Mouse (Mus musculus) hindbrain, embryonic 12.5 days (tissue): ENCODE measurements at regions not wholly inside any gene's neighbourhood (a gene's known extent, or its start where the extent isn't known, plus 50 kb on each side); places are given as distances from the start of the nearest gene placed in this dataset.

ENCODE experiments used
- ATAC-seq: fragments of 200-750 bp; cut with Nextera tagmentation; 2 replicates; pipeline ENCODE4 v1.8.0; 2017; ENCODE audit warnings: moderate TSS enrichment; ENCODE audit not compliant: low FRiP score
- H3K27ac ChIP-seq: fragments of 300-500 bp; sonication (generic); 2 replicates; pipeline ENCODE4 v1.5.1; 2016; ENCODE audit warnings: mild to moderate bottlenecking
- H3K27me3 ChIP-seq: fragments of 300-500 bp; sonication (generic); 2 replicates; pipeline ENCODE4 v1.6.1; 2016; ENCODE audit warnings: mild to moderate bottlenecking
- H3K36me3 ChIP-seq: fragments of 300-500 bp; sonication (generic); 2 replicates; pipeline ENCODE4 v1.6.1; 2016; ENCODE audit warnings: mild to moderate bottlenecking
- H3K4me1 ChIP-seq: fragments of 300-500 bp; sonication (generic); 2 replicates; pipeline ENCODE4 v1.6.1; 2016
- H3K4me2 ChIP-seq: fragments of 300-500 bp; sonication (generic); replicated peaks from 2 replicates; pipeline ENCODE4 v1.6.1; 2016; ENCODE audit warnings: mild to moderate bottlenecking
- H3K4me3 ChIP-seq: fragments of 300-500 bp; sonication (generic); 2 replicates; pipeline ENCODE4 v1.5.1; 2016; ENCODE audit warnings: mild to moderate bottlenecking
- H3K9ac ChIP-seq: fragments of 300-500 bp; sonication (generic); 2 replicates; pipeline ENCODE4 v1.6.1; 2016; ENCODE audit warnings: mild to moderate bottlenecking, moderate library complexity
- H3K9me3 ChIP-seq: fragments of 300-500 bp; sonication (generic); replicated peaks from 2 replicates; pipeline ENCODE4 v1.6.1; 2016; ENCODE audit warnings: mild to moderate bottlenecking
- WGBS: fragments of 180-500 bp; shearing (Covaris S2); methylation state at CpG from one replicate; pipeline ENCODE4 v1.1.7; 2016; 5-methylcytosine and 5-hydroxymethylcytosine counted together

- Histone ChIP-seq H3K27me3 (no peaks in the 10 kb centered on the region), H3K9ac (no peak overlapping the region), H3K36me3 (no peaks in the 10 kb centered on the region), H3K4me2 (no peak overlapping the region), H3K4me1 (0 out of 2 replicates have a peak, but pooled peaks cover 2% of the 10 kb centered on the region), H3K4me3 (no peak overlapping the region), H3K27ac (no peak overlapping the region), H3K9me3 (no peaks in the 10 kb centered on the region)
- no peak for ATAC-seq
- WGBS, result 70% methylated on average over 2 of the region's 2 CpGs
Measured at GRCm38 (mm10) chr4:95358674-95359073, 198.6 kb upstream of the Fggy start.

DNA sequence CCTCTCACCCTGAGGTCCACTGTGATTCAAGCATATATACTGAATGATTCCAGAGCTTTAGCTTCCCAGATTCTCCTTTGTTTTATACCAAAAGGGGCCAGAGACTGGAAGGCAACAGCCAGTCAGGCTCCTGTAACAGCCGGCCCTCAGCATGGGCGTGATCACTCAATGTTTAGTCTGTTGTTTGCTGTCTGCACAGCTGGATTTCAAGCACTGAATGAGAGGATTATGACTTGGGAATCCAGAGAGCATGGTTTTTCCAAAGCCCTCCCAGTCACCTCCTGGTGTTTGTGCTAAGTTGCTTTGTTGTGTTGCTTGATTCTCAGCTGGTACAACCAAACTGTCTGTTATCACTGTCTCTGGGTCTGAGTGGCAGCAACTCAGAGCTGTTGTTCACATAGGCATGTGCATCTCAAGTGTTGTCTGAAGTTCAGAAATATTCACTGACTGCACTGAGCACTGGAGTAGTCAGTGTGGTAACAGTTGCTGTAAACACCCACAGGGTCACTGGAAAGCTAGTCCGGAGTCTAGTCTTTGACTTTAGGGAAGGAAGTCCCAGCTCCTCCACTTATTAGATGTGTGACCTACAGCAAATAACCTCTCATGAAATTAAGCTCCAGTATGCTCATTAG is 196.9 kb upstream of the Fggy start:
- Histone ChIP-seq H3K36me3 (no peaks in the 10 kb centered on the region), H3K27me3 (no peaks in the 10 kb centered on the region), H3K27ac (no peak overlapping the region), H3K9ac (no peak overlapping the region), H3K4me1 (no peaks in the 10 kb centered on the region), H3K4me3 (no peak overlapping the region), H3K9me3 (no peaks in the 10 kb centered on the region), H3K4me2 (no peak overlapping the region)
- no peak for ATAC-seq
- WGBS, result 42% methylated on average over 3 of the region's 3 CpGs

- no peaks in the 10 kb centered on the region for H3K27me3 ChIP-seq
- 87% methylated on average over 4 of the region's 4 CpGs for WGBS
- no peak for ATAC-seq
Measured at GRCm38 (mm10) chr4:95364376-95365082, 192.8 kb upstream of the Fggy start.

GRCm38 (mm10) chr4:95376386-95376785 is 180.9 kb upstream of the Fggy start:
- no peaks in the 10 kb centered on the region for H3K36me3 ChIP-seq
- ATAC-seq, result no peak
- no peak overlapping the region for H3K9ac ChIP-seq
- WGBS, result 68% methylated on average over 5 of the region's 5 CpGs
- H3K4me1 ChIP-seq, result peaks cover 5% of the 10 kb centered on the region; the same call in 1 of the 2 replicates
- H3K9me3 ChIP-seq, result no peaks in the 10 kb centered on the region
- H3K4me2 ChIP-seq, result no peak overlapping the region
- no peak overlapping the region for H3K27ac ChIP-seq
- H3K27me3 ChIP-seq, result no peaks in the 10 kb centered on the region
- no peak overlapping the region for H3K4me3 ChIP-seq

More at GRCm38 (mm10) chr4:95364376-95365082, 192.8 kb upstream of the Fggy start:
- H3K4me2 ChIP-seq, result no peak overlapping the region
- no peak overlapping the region for H3K4me3 ChIP-seq
- no peaks in the 10 kb centered on the region for H3K4me1 ChIP-seq
- H3K36me3 ChIP-seq, result no peaks in the 10 kb centered on the region
- no peaks in the 10 kb centered on the region for H3K9me3 ChIP-seq
- H3K27ac ChIP-seq, result no peak overlapping the region
- no peak overlapping the region for H3K9ac ChIP-seq

GRCm38 (mm10) chr4:95377222-95378134 is 179.8 kb upstream of the Fggy start:
- ATAC-seq, result no peak
- Histone ChIP-seq H3K4me2 (no peak overlapping the region), H3K27me3 (no peaks in the 10 kb centered on the region), H3K4me1 (peaks cover 5% of the 10 kb centered on the region; the same call in 1 of the 2 replicates), H3K27ac (no peak overlapping the region), H3K9me3 (no peaks in the 10 kb centered on the region), H3K36me3 (no peaks in the 10 kb centered on the region), H3K9ac (no peak overlapping the region), H3K4me3 (no peak overlapping the region)
- 57% methylated on average over 9 of the region's 9 CpGs for WGBS

GRCm38 (mm10) chr4:95378645-95379044 is 178.7 kb upstream of the Fggy start:
- H3K27ac ChIP-seq, result no peak overlapping the region
- no peak for ATAC-seq
- no peak overlapping the region for H3K4me3 ChIP-seq
- H3K27me3 ChIP-seq, result no peaks in the 10 kb centered on the region
- H3K4me1 ChIP-seq, result peaks cover 5% of the 10 kb centered on the region; the same call in 1 of the 2 replicates
- no peak overlapping the region for H3K4me2 ChIP-seq
- no peaks in the 10 kb centered on the region for H3K36me3 ChIP-seq
- H3K9me3 ChIP-seq, result no peaks in the 10 kb centered on the region
- WGBS, result 90% methylated on average over 3 of the region's 3 CpGs
- H3K9ac ChIP-seq, result no peak overlapping the region

DNA sequence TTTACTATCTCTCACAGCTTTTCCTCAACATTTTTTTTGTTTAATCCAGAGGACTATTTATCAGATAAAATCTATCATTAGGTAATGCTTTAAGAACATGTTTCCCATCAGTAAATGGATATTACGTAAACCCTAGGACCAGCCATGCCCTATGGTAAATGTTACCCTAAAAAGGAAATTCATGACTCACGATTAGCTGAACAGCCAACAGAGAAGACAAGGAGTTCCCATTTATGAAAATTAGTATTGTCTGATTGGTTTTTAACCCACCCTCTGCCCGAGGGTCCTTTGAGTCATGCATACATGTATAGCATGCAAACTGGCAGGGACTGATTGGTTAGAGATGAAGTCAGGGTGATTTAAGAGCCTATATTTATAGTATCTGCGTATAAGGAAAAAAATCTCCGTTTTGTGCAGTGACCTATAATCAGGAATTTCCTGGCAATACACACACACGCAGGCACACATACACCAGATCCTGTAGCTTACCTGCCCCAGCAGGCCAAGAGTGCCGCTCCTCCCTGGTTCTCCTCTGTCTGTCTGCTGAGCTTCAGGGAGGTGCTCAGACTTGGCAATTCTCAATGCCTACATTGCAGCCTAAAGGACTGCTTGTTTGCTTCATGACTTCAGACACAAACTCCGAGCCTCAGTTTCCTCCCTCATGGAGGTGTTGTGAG is 174.0 kb upstream of the Fggy start:
- no peaks in the 10 kb centered on the region for H3K27me3 ChIP-seq
- no peaks in the 10 kb centered on the region for H3K9me3 ChIP-seq

DNA sequence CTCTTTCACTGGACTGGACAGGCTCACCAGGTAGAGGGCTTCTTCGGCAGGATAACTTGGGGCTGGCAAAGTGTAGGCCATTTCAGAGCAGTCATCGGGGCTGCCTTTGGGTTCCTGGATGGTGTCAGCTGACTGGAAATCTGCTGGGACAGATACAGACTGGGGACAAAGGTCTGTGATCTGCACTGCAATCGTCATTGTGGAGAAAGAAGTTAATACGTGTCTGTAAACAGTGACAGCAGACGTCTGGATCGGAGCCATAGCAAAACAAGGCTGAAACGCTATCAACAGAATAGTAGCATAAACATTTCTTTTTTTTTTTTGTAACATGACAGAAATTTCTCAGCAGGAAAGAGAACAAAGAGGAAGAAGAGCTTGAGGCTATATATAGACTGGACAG is 171.8 kb upstream of the Fggy start:
- no peaks in the 10 kb centered on the region; the same call in 1 of the 2 replicates for H3K27me3 ChIP-seq
- H3K36me3 ChIP-seq, result no peaks in the 10 kb centered on the region
- H3K4me2 ChIP-seq, result no peak overlapping the region
- no peaks in the 10 kb centered on the region for H3K9me3 ChIP-seq
- H3K9ac ChIP-seq, result no peak overlapping the region
- ATAC-seq, result no peak
- no peak overlapping the region for H3K4me3 ChIP-seq
- 60% methylated on average over 7 of the region's 7 CpGs for WGBS
- no peak overlapping the region for H3K27ac ChIP-seq
- no peaks in the 10 kb centered on the region for H3K4me1 ChIP-seq

More for the DNA sequence above, 174.0 kb upstream of the Fggy start:
- no peak for ATAC-seq
- Histone ChIP-seq H3K9ac (no peak overlapping the region), H3K4me3 (no peak overlapping the region), H3K4me2 (no peak overlapping the region), H3K4me1 (no peaks in the 10 kb centered on the region), H3K36me3 (no peaks in the 10 kb centered on the region), H3K27ac (no peak overlapping the region)
- WGBS, result 93% methylated on average over 8 of the region's 8 CpGs

DNA sequence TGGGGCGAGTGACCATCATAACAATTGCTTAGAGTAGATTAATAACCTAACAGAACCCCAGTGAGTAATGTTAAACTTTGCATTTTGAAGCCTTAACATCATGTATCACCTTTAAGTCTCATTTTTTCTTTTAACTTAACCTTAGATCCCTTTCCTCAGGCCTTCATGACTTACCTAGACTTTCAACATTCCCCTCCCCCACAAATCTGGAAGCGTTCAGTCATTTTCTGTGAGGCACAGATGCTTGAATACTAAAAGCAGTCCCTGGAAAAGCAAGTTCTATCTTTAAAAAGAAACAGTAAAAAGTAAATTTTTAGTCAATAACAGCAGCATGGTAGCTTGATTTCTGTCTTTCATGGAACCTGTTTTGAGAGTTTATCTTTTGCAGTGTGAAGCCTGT is 171.3 kb upstream of the Fggy start:
- H3K4me3 ChIP-seq, result no peak overlapping the region
- H3K4me1 ChIP-seq, result no peaks in the 10 kb centered on the region
- no peaks in the 10 kb centered on the region for H3K9me3 ChIP-seq
- no peaks in the 10 kb centered on the region; the same call in 1 of the 2 replicates for H3K27me3 ChIP-seq
- no peaks in the 10 kb centered on the region for H3K36me3 ChIP-seq
- no peak overlapping the region for H3K27ac ChIP-seq
- ATAC-seq, result no peak
- no peak overlapping the region for H3K4me2 ChIP-seq
- H3K9ac ChIP-seq, result no peak overlapping the region
- WGBS, result 50% methylated on average over 2 of the region's 2 CpGs

GRCm38 (mm10) chr4:95388556-95388955 is 168.8 kb upstream of the Fggy start:
- 78% methylated on average over 3 of the region's 3 CpGs for WGBS
- no peak for ATAC-seq
- Histone ChIP-seq H3K4me2 (no peak overlapping the region), H3K27ac (no peak overlapping the region), H3K9ac (no peak overlapping the region), H3K36me3 (no peaks in the 10 kb centered on the region), H3K9me3 (no peaks in the 10 kb centered on the region), H3K27me3 (no peaks in the 10 kb centered on the region; the same call in 1 of the 2 replicates), H3K4me3 (no peak overlapping the region), H3K4me1 (no peaks in the 10 kb centered on the region)

GRCm38 (mm10) chr4:95389647-95390046 is 167.7 kb upstream of the Fggy start:
- ATAC-seq, result no peak
- H3K4me1 ChIP-seq, result no peaks in the 10 kb centered on the region
- H3K4me3 ChIP-seq, result no peak overlapping the region
- no peak overlapping the region for H3K9ac ChIP-seq
- WGBS, result 48% methylated on average over 2 of the region's 2 CpGs
- H3K9me3 ChIP-seq, result no peaks in the 10 kb centered on the region
- H3K4me2 ChIP-seq, result no peak overlapping the region
- H3K36me3 ChIP-seq, result no peaks in the 10 kb centered on the region
- no peak overlapping the region for H3K27ac ChIP-seq
- no peaks in the 10 kb centered on the region; the same call in 1 of the 2 replicates for H3K27me3 ChIP-seq

DNA sequence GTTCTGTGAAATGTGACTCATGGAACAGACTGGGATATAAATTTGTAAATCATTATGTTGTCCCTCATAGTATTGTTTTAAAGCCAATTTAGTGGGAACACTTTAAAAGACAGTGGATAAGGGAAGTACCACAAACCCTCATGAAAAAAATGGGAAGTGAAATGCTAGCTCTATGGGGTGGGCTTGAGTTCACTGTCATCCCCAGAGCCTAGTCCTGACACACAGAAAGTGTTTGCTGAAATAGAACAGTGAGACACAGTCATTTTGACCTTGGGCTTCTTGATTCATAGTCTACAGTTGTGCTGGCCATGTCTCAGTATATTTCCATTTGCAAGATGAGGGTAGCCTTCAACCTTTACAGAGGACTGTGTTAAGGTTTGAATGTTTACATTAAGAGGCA is 166.8 kb upstream of the Fggy start:
- H3K4me1 ChIP-seq, result no peaks in the 10 kb centered on the region
- no peak overlapping the region for H3K27ac ChIP-seq
- H3K4me2 ChIP-seq, result no peak overlapping the region
- H3K36me3 ChIP-seq, result no peaks in the 10 kb centered on the region
- no peak overlapping the region for H3K9ac ChIP-seq
- H3K27me3 ChIP-seq, result no peaks in the 10 kb centered on the region; the same call in 1 of the 2 replicates
- no peaks in the 10 kb centered on the region for H3K9me3 ChIP-seq
- no peak overlapping the region for H3K4me3 ChIP-seq
- no peak for ATAC-seq
